Mouse (Mus musculus): ENCODE results near the gene Tcl1b4. TPM values are rescaled to one million over a fixed set of nuclear protein-coding genes. Genes with fewer than 3 reads are reported as not detected.

Tcl1b4 gene
- total and polyA plus RNA-seq, 3 experiments: not detected

GRCm38 (mm10) chr12:105235091-105235490 is 33.3 kb downstream of the Tcl1b4 start:
- Histone ChIP-seq H3K27ac (no peak overlapping the region), H3K79me2 (replicated peaks; ENCODE audit: control insufficient read depth, insufficient read depth, low read length) (no peaks in the 10 kb centered on the region), H3K27me3 (ENCODE audit: control insufficient read depth, insufficient read depth, low read length) (no peaks in the 10 kb centered on the region), H3K4me3 (no peak overlapping the region), H3K4me1 (ENCODE audit: control insufficient read depth, insufficient read depth, low read length) (no peaks in the 10 kb centered on the region), H3K36me3 (ENCODE audit: control insufficient read depth, insufficient read depth, low read length) (no peaks in the 10 kb centered on the region), H3K9ac (ENCODE audit: low read depth, low read length) (no peak overlapping the region)
- no peak for TF ChIP-seq CTCF (IDR thresholded peaks at IDR 0.05)
- no peak for TF ChIP-seq POLR2A (IDR thresholded peaks at IDR 0.05; ENCODE audit: insufficient read depth, low read depth, low read length)
- no peak for TF ChIP-seq EP300 (IDR thresholded peaks at IDR 0.05; ENCODE audit: insufficient read depth, low read depth, low read length)
- no peak for DNase-seq
- intact Hi-C loops (cut with DNase I): no loop called here
- 51% methylated on average over 3 of the region's 3 CpGs for WGBS

DNA sequence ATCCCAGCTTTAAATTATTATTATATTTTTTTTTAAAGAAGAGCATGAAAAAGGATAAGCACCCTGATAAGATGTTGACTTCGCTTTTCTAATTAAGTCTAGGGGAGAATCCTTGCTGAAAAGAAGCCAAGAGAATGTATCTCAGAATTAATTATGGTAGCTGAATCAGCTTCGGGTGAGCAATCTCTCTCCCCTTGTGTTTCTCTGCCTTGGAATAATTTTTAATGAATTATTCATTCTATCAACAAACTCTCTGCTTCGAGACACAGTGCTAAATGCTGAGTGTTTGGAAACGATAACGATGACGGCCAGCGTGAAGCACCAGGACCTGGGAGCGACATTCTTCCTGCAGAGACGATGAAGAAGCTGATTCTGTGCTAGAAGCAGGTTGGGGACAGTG is 37.3 kb downstream of the Tcl1b4 start:
- Histone ChIP-seq H3K4me1 (ENCODE audit: control insufficient read depth, insufficient read depth, low read length) (no peaks in the 10 kb centered on the region), H3K79me2 (replicated peaks; ENCODE audit: control insufficient read depth, insufficient read depth, low read length) (no peaks in the 10 kb centered on the region), H3K36me3 (ENCODE audit: control insufficient read depth, insufficient read depth, low read length) (no peaks in the 10 kb centered on the region), H3K27me3 (ENCODE audit: control insufficient read depth, insufficient read depth, low read length) (no peaks in the 10 kb centered on the region), H3K9ac (ENCODE audit: low read depth, low read length) (no peak overlapping the region), H3K4me3 (no peak overlapping the region), H3K27ac (no peak overlapping the region)
- no peak for DNase-seq
- intact Hi-C loops (cut with DNase I): no loop called here
- 80% methylated on average over 9 of the region's 9 CpGs for WGBS
- TF ChIP-seq CTCF (IDR thresholded peaks at IDR 0.05): no peak
- no peak for TF ChIP-seq POLR2A (IDR thresholded peaks at IDR 0.05; ENCODE audit: insufficient read depth, low read depth, low read length)
- TF ChIP-seq EP300 (IDR thresholded peaks at IDR 0.05; ENCODE audit: insufficient read depth, low read depth, low read length): no peak

GRCm38 (mm10) chr12:105248763-105249233 is 47.0 kb downstream of the Tcl1b4 start:
- Histone ChIP-seq H3K36me3 (ENCODE audit: control insufficient read depth, insufficient read depth, low read length) (no peaks in the 10 kb centered on the region), H3K27ac (no peak overlapping the region), H3K4me1 (ENCODE audit: control insufficient read depth, insufficient read depth, low read length) (no peaks in the 10 kb centered on the region), H3K27me3 (ENCODE audit: control insufficient read depth, insufficient read depth, low read length) (no peaks in the 10 kb centered on the region; the same call in 1 of the 2 replicates), H3K79me2 (replicated peaks; ENCODE audit: control insufficient read depth, insufficient read depth, low read length) (no peaks in the 10 kb centered on the region), H3K4me3 (no peak overlapping the region), H3K9ac (ENCODE audit: low read depth, low read length) (no peak overlapping the region)
- intact Hi-C loops (cut with DNase I): no loop called here
- 8% methylated on average over 9 of the region's 9 CpGs for WGBS
- DNase-seq: no peak
- TF ChIP-seq EP300 (IDR thresholded peaks at IDR 0.05; ENCODE audit: insufficient read depth, low read depth, low read length) (no peak), POLR2A (IDR thresholded peaks at IDR 0.05; ENCODE audit: insufficient read depth, low read depth, low read length) (no peak), CTCF (IDR thresholded peaks at IDR 0.05) (no peak)

DNA sequence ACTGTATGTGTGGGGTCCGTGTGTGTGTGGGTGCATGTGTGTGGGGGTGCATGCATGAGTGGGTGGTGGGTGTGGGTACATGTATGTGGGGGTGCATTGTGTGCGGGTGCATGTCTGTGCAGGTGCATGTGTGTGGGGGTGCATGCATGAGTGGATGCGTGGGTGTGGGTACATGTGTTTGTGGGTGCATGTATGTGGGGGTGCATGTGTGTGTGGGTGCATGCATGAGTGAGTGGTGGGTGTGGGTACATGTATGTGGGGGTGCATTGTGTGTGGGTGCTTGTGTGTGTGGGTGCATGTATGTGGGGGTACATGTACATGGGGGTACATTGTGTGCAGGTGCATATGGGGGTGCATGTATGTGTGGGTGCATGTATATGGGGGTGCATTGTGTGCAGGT is 52.0 kb downstream of the Tcl1b4 start:
- Histone ChIP-seq H3K4me1 (ENCODE audit: control insufficient read depth, insufficient read depth, low read length) (no peaks in the 10 kb centered on the region), H3K9ac (ENCODE audit: low read depth, low read length) (no peak overlapping the region), H3K36me3 (ENCODE audit: control insufficient read depth, insufficient read depth, low read length) (no peaks in the 10 kb centered on the region), H3K4me3 (no peak overlapping the region), H3K27me3 (ENCODE audit: control insufficient read depth, insufficient read depth, low read length) (no peaks in the 10 kb centered on the region; the same call in 1 of the 2 replicates), H3K79me2 (replicated peaks; ENCODE audit: control insufficient read depth, insufficient read depth, low read length) (no peaks in the 10 kb centered on the region), H3K27ac (no peak overlapping the region)
- 87% methylated on average over 3 of the region's 3 CpGs for WGBS
- no peak for DNase-seq
- TF ChIP-seq CTCF (IDR thresholded peaks at IDR 0.05) (no peak), EP300 (IDR thresholded peaks at IDR 0.05; ENCODE audit: insufficient read depth, low read depth, low read length) (no peak), POLR2A (IDR thresholded peaks at IDR 0.05; ENCODE audit: insufficient read depth, low read depth, low read length) (no peak)
- intact Hi-C loops (cut with DNase I): no loop called here

Other genes starting within 250 kb of the Tcl1b4 start
- gene Syne3, start 192.1 kb upstream of the Tcl1b4 start, total RNA-seq (2021): 1 to 10 TPM; 7.0 to 8.5 TPM
- gene Syne3, start 192.1 kb upstream of the Tcl1b4 start, polyA plus RNA-seq (2012; rRNA removed): 2.3 and 3.0 TPM in 2 replicates
- 10 to 100 TPM; 86.5 to 94.7 TPM for gene Glrx5, start 169.3 kb upstream of the Tcl1b4 start, total RNA-seq (2021)
- 103 and 104 TPM in 2 replicates for gene Glrx5, start 169.3 kb upstream of the Tcl1b4 start, polyA plus RNA-seq (2012; rRNA removed)
- gene Tcl1b2, start 55.9 kb upstream of the Tcl1b4 start, total RNA-seq (2021): not detected
- not detected in 2 replicates for gene Tcl1b2, start 55.9 kb upstream of the Tcl1b4 start, polyA plus RNA-seq (2012; rRNA removed)
- gene Tcl1b1, start 42.3 kb upstream of the Tcl1b4 start, total RNA-seq (2021): not detected
- gene Tcl1b1, start 42.3 kb upstream of the Tcl1b4 start, polyA plus RNA-seq (2012; rRNA removed): not detected in 2 replicates
- gene Tcl1b5, start 25.6 kb upstream of the Tcl1b4 start, total RNA-seq (2021): not detected
- gene Tcl1b5, start 25.6 kb upstream of the Tcl1b4 start, polyA plus RNA-seq (2012; rRNA removed): not detected in 2 replicates
- not detected for gene Tcl1b3, start 10.9 kb upstream of the Tcl1b4 start, total RNA-seq (2021)
- gene Tcl1b3, start 10.9 kb upstream of the Tcl1b4 start, polyA plus RNA-seq (2012; rRNA removed): not detected in 2 replicates
- gene Tcl1, start 20.8 kb downstream of the Tcl1b4 start, total RNA-seq (2021): not detected
- gene Tcl1, start 20.8 kb downstream of the Tcl1b4 start, polyA plus RNA-seq (2012; rRNA removed): not detected in 2 replicates
- under 1 TPM; 0.09 to 0.10 TPM for gene Tunar, start 131.9 kb downstream of the Tcl1b4 start, total RNA-seq (2021)
- not detected in 2 replicates for gene Tunar, start 131.9 kb downstream of the Tcl1b4 start, polyA plus RNA-seq (2012; rRNA removed)